Comparison of ENCODE assay signal across 18 mouse cellular contexts in genomic region chr16:38057898-38058297, GRCm38 (mm10).
"Had no signal": no experiment of that assay in that cellular context is flagged by ENCODE, and none has a peak within 500 bp of the region (broad histone marks: within the 10 kb centered on the region; RNA-seq: fewer than 3 reads in every experiment).

No protein-coding gene starts in this region.

- H3K4me2 ChIP-seq: lung, embryonic 14.5 days; midbrain, embryonic 12.5 days; neural tube, embryonic 13.5 days; neural tube, embryonic 15.5 days had no signal

- H3K9me3 ChIP-seq: midbrain, embryonic 10.5 days; midbrain, embryonic 12.5 days; neural tube, embryonic 13.5 days; neural tube, embryonic 15.5 days had no signal

- H3K27ac ChIP-seq: midbrain, embryonic 10.5 days; midbrain, embryonic 12.5 days; neural tube, embryonic 13.5 days; neural tube, embryonic 15.5 days had no signal

- H3K4me1 ChIP-seq: midbrain, embryonic 10.5 days; midbrain, embryonic 12.5 days; neural tube, embryonic 13.5 days; neural tube, embryonic 15.5 days had no signal

- H3K36me3 ChIP-seq: midbrain, embryonic 10.5 days; midbrain, embryonic 12.5 days; neural tube, embryonic 13.5 days; neural tube, embryonic 15.5 days had no signal

- H3K4me3 ChIP-seq: midbrain, embryonic 10.5 days; midbrain, embryonic 12.5 days; myocyte; neural tube, embryonic 13.5 days; neural tube, embryonic 15.5 days had no signal

- H3K27me3 ChIP-seq: midbrain, embryonic 12.5 days; neural tube, embryonic 13.5 days; neural tube, embryonic 15.5 days had no signal

- ATAC-seq: midbrain, embryonic 16.5 days had no signal

- DNase-seq: lung, embryonic 14.5 days; lung, postnatal 10 days; lung, postnatal 4 days; midbrain, embryonic 14.5 days; retina, postnatal 1 day; right cerebral cortex, adult 18-20 months; right cerebral cortex, postnatal 25 days; right cerebral cortex, postnatal 4 days; spleen, adult 18-20 months; thymus, adult 18-20 months; thymus, postnatal 14 days; thymus, postnatal 36 days had no signal

- H3K9ac ChIP-seq: lung, embryonic 14.5 days; midbrain, embryonic 12.5 days; neural tube, embryonic 13.5 days; neural tube, embryonic 15.5 days had no signal
